Mouse (Mus musculus) cerebellum, adult 2 months (tissue): ENCODE measurements around the gene Fcho2.

ENCODE experiments used
- CTCF ChIP-seq: fragments of 200-500 bp; IDR thresholded peaks from 2 replicates; pipeline ENCODE4 v1.5.1; 2011; ENCODE audit warnings: low read depth, mild to moderate bottlenecking, control low read depth, low read length, moderate library complexity, borderline replicate concordance; ENCODE audit not compliant: insufficient read depth
- POLR2A ChIP-seq: fragments of 200-500 bp; IDR thresholded peaks from 2 replicates; pipeline ENCODE4 v1.6.1; 2011; ENCODE audit warnings: low read length, control low read depth, borderline replicate concordance; ENCODE audit not compliant: insufficient read depth

- no peak for TF ChIP-seq POLR2A
- no peak for TF ChIP-seq CTCF
These were observed 82.0 kb downstream of the Fcho2 start for GRCm38 (mm10) chr13:98733292-98733691.
